Mouse (Mus musculus) megakaryocyte, embryonic 14.5 days (primary cell): ENCODE data around the gene Slc48a1.

Source experiments
- FLI1 ChIP-seq: IDR thresholded peaks from 2 replicates; pipeline ENCODE4 v1.6.1; 2012; ENCODE audit warnings: low read length, inconsistent platforms, mixed read lengths
- GATA1 ChIP-seq: IDR thresholded peaks from 3 replicates; pipeline ENCODE4 v1.6.1; 2012; ENCODE audit warnings: mixed read lengths, low read length, inconsistent platforms, borderline replicate concordance

- TF ChIP-seq GATA1 = no peak
- TF ChIP-seq FLI1 = no peak
These were observed 60.1 kb downstream of the Slc48a1 start for GRCm38 (mm10) chr15:97838395-97838794.
